Mouse (Mus musculus): ENCODE data around the gene Adgrv1. TPM values are rescaled to one million over a fixed set of nuclear protein-coding genes. Genes with fewer than 3 reads are reported as not detected.
"Not testable (repeated sequence)": the region's sequence is repeated elsewhere in the genome, so short reads cannot be mapped to it uniquely, and the experiment has no call there.

Gene Adgrv1
- polyA plus RNA-seq, 1 experiment = 11.3 TPM

- TF ChIP-seq CTCF (IDR thresholded peaks at IDR 0.05; ENCODE audit: low read depth, low read length) (no peak), EP300 (IDR thresholded peaks at IDR 0.05; ENCODE audit: insufficient read depth, low read depth, low read length) (peak; percentile 72)
- Histone ChIP-seq H3K27ac (ENCODE audit: insufficient read depth, low read length) (no peak overlapping the region), H3K36me3 (ENCODE audit: control insufficient read depth, insufficient read depth, low read length, poor library complexity, severe bottlenecking) (peaks cover 2% of the 10 kb centered on the region; the same call in 1 of the 2 replicates), H3K9ac (ENCODE audit: low read depth, poor library complexity, severe bottlenecking) (no peak overlapping the region), H3K9me3 (replicated peaks; ENCODE audit: control insufficient read depth, insufficient read depth, low read length, poor library complexity, severe bottlenecking) (no peaks in the 10 kb centered on the region), H3K4me3 (ENCODE audit: low read depth, low read length) (no peak overlapping the region), H3K27me3 (ENCODE audit: control insufficient read depth, insufficient read depth, low read length, poor library complexity, severe bottlenecking) (no peaks in the 10 kb centered on the region), H3K4me1 (ENCODE audit: control insufficient read depth, insufficient read depth, low read length) (peaks cover 2% of the 10 kb centered on the region)
These were observed 6.7 kb upstream of the Adgrv1 start for GRCm38 (mm10) chr13:81639624-81640023.

DNA sequence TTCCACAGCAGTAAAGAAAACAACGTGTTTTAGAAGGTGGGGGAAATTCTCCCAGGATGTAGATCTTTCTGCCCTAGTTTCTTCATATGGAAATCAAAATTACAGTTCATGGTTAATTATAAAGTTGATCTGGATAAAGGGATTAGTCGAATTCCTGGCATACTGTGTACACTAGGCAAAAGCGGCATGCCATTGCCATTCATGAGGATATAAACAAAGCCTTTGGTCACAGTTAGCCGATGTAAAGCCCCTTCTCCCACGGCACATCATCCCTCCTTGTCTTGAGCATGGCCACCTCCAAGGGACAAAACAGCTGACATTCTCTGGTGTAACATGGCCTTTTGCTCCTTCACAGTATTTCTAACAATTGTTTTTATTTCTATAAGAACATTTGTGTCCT is 2.4 kb downstream of the Adgrv1 start:
- Histone ChIP-seq H3K9ac (ENCODE audit: low read depth, poor library complexity, severe bottlenecking) (no peak overlapping the region), H3K4me1 (ENCODE audit: control insufficient read depth, insufficient read depth, low read length) (peaks cover 2% of the 10 kb centered on the region), H3K27me3 (ENCODE audit: control insufficient read depth, insufficient read depth, low read length, poor library complexity, severe bottlenecking) (no peaks in the 10 kb centered on the region), H3K4me3 (ENCODE audit: low read depth, low read length) (no peak overlapping the region), H3K36me3 (ENCODE audit: control insufficient read depth, insufficient read depth, low read length, poor library complexity, severe bottlenecking) (no peaks in the 10 kb centered on the region), H3K27ac (ENCODE audit: insufficient read depth, low read length) (no peak overlapping the region), H3K9me3 (replicated peaks; ENCODE audit: control insufficient read depth, insufficient read depth, low read length, poor library complexity, severe bottlenecking) (no peaks in the 10 kb centered on the region)
- TF ChIP-seq POLR2A (IDR thresholded peaks at IDR 0.05; ENCODE audit: insufficient read depth, low read length) = no peak
- TF ChIP-seq CTCF (IDR thresholded peaks at IDR 0.05; ENCODE audit: low read depth, low read length) = no peak
- no peak for TF ChIP-seq EP300 (IDR thresholded peaks at IDR 0.05; ENCODE audit: insufficient read depth, low read depth, low read length)

GRCm38 (mm10) chr13:81629395-81629794 is 3.6 kb downstream of the Adgrv1 start:
- H3K27ac ChIP-seq (ENCODE audit: insufficient read depth, low read length) = no peak overlapping the region
- TF ChIP-seq CTCF (IDR thresholded peaks at IDR 0.05; ENCODE audit: low read depth, low read length) = no peak
- no peak for TF ChIP-seq POLR2A (IDR thresholded peaks at IDR 0.05; ENCODE audit: insufficient read depth, low read length)
- TF ChIP-seq EP300 (IDR thresholded peaks at IDR 0.05; ENCODE audit: insufficient read depth, low read depth, low read length) = no peak
- H3K9ac ChIP-seq (ENCODE audit: low read depth, poor library complexity, severe bottlenecking) = no peak overlapping the region
- H3K27me3 ChIP-seq (ENCODE audit: control insufficient read depth, insufficient read depth, low read length, poor library complexity, severe bottlenecking) = no peaks in the 10 kb centered on the region
- H3K4me3 ChIP-seq (ENCODE audit: low read depth, low read length) = no peak overlapping the region
- H3K4me1 ChIP-seq (ENCODE audit: control insufficient read depth, insufficient read depth, low read length) = peaks cover 2% of the 10 kb centered on the region
- H3K36me3 ChIP-seq (ENCODE audit: control insufficient read depth, insufficient read depth, low read length, poor library complexity, severe bottlenecking) = no peaks in the 10 kb centered on the region
- H3K9me3 ChIP-seq (replicated peaks; ENCODE audit: control insufficient read depth, insufficient read depth, low read length, poor library complexity, severe bottlenecking) = no peaks in the 10 kb centered on the region

DNA sequence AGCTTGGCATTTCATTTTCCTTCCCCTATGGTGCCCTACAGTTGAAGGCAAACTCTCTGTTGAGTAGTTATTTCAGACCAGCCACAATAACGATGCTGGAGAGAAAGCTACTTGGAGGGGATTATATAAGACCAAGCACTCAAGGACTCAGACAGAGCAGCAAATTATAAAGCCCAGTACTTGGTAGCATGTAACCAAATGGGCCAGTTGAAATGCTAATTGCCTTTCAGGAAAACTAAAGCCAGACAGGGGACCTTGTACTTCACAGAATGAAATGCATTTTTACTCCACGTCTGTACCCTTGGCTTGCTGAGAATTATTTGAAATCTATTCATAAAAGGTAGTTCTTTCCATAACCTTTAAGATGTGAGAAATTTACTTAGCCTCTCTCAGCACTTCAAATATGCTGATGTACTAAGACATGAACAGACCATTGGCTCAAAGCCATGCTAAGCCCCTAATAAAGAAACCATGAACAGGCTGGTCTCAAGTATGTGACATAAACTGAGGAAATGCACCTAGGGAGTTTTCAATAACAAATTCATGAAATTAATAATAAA is 4.2 kb downstream of the Adgrv1 start:
- H3K4me3 ChIP-seq (ENCODE audit: low read depth, low read length) = no peak overlapping the region
- H3K9ac ChIP-seq (ENCODE audit: low read depth, poor library complexity, severe bottlenecking) = no peak overlapping the region
- no peak overlapping the region for H3K27ac ChIP-seq (ENCODE audit: insufficient read depth, low read length)
- no peaks in the 10 kb centered on the region for H3K27me3 ChIP-seq (ENCODE audit: control insufficient read depth, insufficient read depth, low read length, poor library complexity, severe bottlenecking)
- no peaks in the 10 kb centered on the region for H3K9me3 ChIP-seq (replicated peaks; ENCODE audit: control insufficient read depth, insufficient read depth, low read length, poor library complexity, severe bottlenecking)
- peaks cover 2% of the 10 kb centered on the region for H3K4me1 ChIP-seq (ENCODE audit: control insufficient read depth, insufficient read depth, low read length)
- H3K36me3 ChIP-seq (ENCODE audit: control insufficient read depth, insufficient read depth, low read length, poor library complexity, severe bottlenecking) = no peaks in the 10 kb centered on the region
- no peak for TF ChIP-seq EP300 (IDR thresholded peaks at IDR 0.05; ENCODE audit: insufficient read depth, low read depth, low read length)
- TF ChIP-seq CTCF (IDR thresholded peaks at IDR 0.05; ENCODE audit: low read depth, low read length) = no peak
- no peak for TF ChIP-seq POLR2A (IDR thresholded peaks at IDR 0.05; ENCODE audit: insufficient read depth, low read length)

- not testable (repeated sequence) for H3K27ac ChIP-seq (ENCODE audit: insufficient read depth, low read length); H3K4me3 ChIP-seq (ENCODE audit: low read depth, low read length); H3K36me3 ChIP-seq (ENCODE audit: control insufficient read depth, insufficient read depth, low read length, poor library complexity, severe bottlenecking); H3K9me3 ChIP-seq (replicated peaks; ENCODE audit: control insufficient read depth, insufficient read depth, low read length, poor library complexity, severe bottlenecking); H3K27me3 ChIP-seq (ENCODE audit: control insufficient read depth, insufficient read depth, low read length, poor library complexity, severe bottlenecking); H3K4me1 ChIP-seq (ENCODE audit: control insufficient read depth, insufficient read depth, low read length); H3K9ac ChIP-seq (ENCODE audit: low read depth, poor library complexity, severe bottlenecking)
These were observed 5.1 kb downstream of the Adgrv1 start for GRCm38 (mm10) chr13:81627861-81628260.

GRCm38 (mm10) chr13:81610349-81610748 is 22.6 kb downstream of the Adgrv1 start:
- no peaks in the 10 kb centered on the region for H3K4me1 ChIP-seq (ENCODE audit: control insufficient read depth, insufficient read depth, low read length)
- no peaks in the 10 kb centered on the region for H3K27me3 ChIP-seq (ENCODE audit: control insufficient read depth, insufficient read depth, low read length, poor library complexity, severe bottlenecking)
- no peaks in the 10 kb centered on the region; the same call in 1 of the 2 replicates for H3K9me3 ChIP-seq (replicated peaks; ENCODE audit: control insufficient read depth, insufficient read depth, low read length, poor library complexity, severe bottlenecking)
- no peak overlapping the region for H3K9ac ChIP-seq (ENCODE audit: low read depth, poor library complexity, severe bottlenecking)
- H3K36me3 ChIP-seq (ENCODE audit: control insufficient read depth, insufficient read depth, low read length, poor library complexity, severe bottlenecking) = no peaks in the 10 kb centered on the region
- no peak overlapping the region for H3K4me3 ChIP-seq (ENCODE audit: low read depth, low read length)
- TF ChIP-seq CTCF (IDR thresholded peaks at IDR 0.05; ENCODE audit: low read depth, low read length) (no peak), EP300 (IDR thresholded peaks at IDR 0.05; ENCODE audit: insufficient read depth, low read depth, low read length) (no peak), POLR2A (IDR thresholded peaks at IDR 0.05; ENCODE audit: insufficient read depth, low read length) (no peak)
- H3K27ac ChIP-seq (ENCODE audit: insufficient read depth, low read length) = no peak overlapping the region

Data from ES-Bruce4 (cell line).